Mouse (Mus musculus): ENCODE results near the gene Birc6.
A peak's percentile ranks its signal among the peaks of the same experiment; 100 is the strongest.
"Not testable (repeated sequence)": the region's sequence is repeated elsewhere in the genome, so short reads cannot be mapped to it uniquely, and the experiment has no call there.

Gene Birc6

GRCm38 (mm10) chr17:74701661-74702060, 173.6 kb downstream of the Birc6 start:
- ATAC-seq (ENCODE audit: insufficient number of reproducible peaks, low FRiP score, low TSS enrichment) = not testable (repeated sequence)

GRCm38 (mm10) chr17:74705480-74705879, 177.4 kb downstream of the Birc6 start:
- ATAC-seq (ENCODE audit: insufficient number of reproducible peaks, low FRiP score, low TSS enrichment) = no peak

DNA sequence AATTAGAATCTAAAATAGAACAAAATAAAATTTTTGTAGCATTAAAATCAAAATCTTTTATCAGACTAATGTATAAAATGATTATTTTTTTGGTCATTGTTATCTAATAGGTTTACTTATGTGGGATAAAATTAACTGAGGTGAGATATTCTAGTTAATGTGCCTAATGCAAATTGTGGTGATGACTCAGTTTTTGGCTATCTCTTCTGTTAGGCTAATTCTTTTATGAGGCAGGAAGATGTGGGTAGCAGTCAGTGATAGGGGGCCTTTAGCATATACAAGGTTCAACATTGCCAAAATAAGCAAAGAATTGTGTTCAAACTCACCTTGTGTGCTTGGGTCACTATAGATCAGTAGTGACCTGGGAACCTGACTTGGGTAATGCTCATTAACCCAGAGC, 178.5 kb downstream of the Birc6 start:
- ATAC-seq (ENCODE audit: insufficient number of reproducible peaks, low FRiP score, low TSS enrichment) = no peak

- no peak for ATAC-seq (ENCODE audit: insufficient number of reproducible peaks, low FRiP score, low TSS enrichment)
These were observed 179.6 kb downstream of the Birc6 start for GRCm38 (mm10) chr17:74707637-74708152.

- ATAC-seq (ENCODE audit: insufficient number of reproducible peaks, low FRiP score, low TSS enrichment) = no peak
These were observed 182.6 kb downstream of the Birc6 start for GRCm38 (mm10) chr17:74710731-74711130.

DNA sequence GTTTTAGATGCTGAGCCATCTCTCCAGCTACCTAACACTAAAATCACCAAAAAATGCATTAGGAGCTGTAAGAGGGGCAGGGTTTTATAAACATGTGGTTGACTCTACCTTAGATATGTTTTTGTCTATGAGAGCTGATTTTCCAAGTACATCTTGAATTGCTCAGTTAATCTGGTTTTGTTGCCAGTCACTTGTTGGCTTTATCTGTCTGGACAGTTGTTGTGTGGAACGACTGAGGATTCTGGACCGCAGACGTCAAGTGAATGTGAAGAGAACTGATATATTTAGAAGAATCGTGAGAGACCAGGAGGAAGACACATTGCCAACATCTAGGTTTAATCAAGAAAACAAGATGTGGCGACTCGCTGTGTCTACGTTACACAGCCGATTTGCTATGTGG, 183.5 kb downstream of the Birc6 start:
- ATAC-seq (ENCODE audit: insufficient number of reproducible peaks, low FRiP score, low TSS enrichment) = no peak

- ATAC-seq (ENCODE audit: insufficient number of reproducible peaks, low FRiP score, low TSS enrichment) = no peak
These were observed 187.0 kb downstream of the Birc6 start for GRCm38 (mm10) chr17:74715128-74715527.

DNA sequence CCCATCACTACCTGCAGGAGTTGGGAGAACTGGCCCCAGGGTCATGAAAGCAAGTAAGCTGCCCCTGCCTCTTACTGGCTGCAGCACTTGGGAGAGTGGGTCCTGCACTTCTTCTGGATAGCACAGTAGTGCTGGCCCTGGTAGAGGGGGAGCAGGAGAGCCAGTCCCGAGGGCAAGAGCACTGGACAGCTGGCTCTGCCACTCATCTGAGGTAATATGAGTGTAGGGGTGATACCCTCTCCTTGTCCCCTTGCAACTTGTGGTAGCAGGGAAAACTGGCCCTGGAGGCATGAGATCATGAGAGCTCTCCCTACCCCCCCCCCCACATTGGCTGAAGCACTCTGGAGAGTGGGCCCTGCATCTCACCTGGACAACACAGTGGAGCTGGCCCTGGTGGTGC, 187.6 kb downstream of the Birc6 start:
- ATAC-seq (ENCODE audit: insufficient number of reproducible peaks, low FRiP score, low TSS enrichment) = no peak

- ATAC-seq (ENCODE audit: insufficient number of reproducible peaks, low FRiP score, low TSS enrichment) = no peak
These were observed 188.5 kb downstream of the Birc6 start for GRCm38 (mm10) chr17:74716643-74717042.

- ATAC-seq (ENCODE audit: insufficient number of reproducible peaks, low FRiP score, low TSS enrichment) = peak; percentile 33; the same call in 1 of the 2 replicates
These were observed 189.1 kb downstream of the Birc6 start for GRCm38 (mm10) chr17:74717091-74717617.

DNA sequence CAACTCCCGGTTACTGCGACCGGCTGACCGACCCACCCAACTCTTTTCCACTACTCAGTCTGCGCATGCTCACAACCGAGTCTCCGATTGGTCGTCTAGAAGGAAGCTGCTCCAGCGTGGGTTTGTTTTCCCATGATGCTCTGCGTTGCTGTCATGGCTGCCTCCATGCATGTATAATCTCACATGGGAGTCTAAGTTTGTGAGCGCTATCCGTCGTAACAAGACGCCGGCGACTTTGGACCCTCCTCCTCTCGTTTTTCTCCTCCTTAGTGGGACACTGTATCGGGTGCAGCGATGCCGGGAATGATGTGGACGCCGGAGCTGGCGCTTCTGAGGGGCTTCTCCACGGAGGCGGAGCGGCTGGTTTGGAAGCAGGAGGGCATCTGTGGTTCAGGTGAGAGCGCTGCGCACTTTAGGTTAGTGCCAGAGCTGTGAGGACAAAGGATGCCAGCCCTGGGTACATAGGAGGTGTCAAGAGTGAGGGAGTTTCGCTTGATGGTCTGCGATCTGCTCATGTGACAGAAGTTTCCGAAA, 189.6 kb downstream of the Birc6 start, which contains the start of gene Ttc27:
Ttc27 (plus strand) TSS at position 115 of the 534 bp plus-strand sequence.
- ATAC-seq (ENCODE audit: insufficient number of reproducible peaks, low FRiP score, low TSS enrichment) = peak; percentile 95

- no peak for ATAC-seq (ENCODE audit: insufficient number of reproducible peaks, low FRiP score, low TSS enrichment)
These were observed 204.8 kb downstream of the Birc6 start for GRCm38 (mm10) chr17:74732872-74733271.

GRCm38 (mm10) chr17:74735392-74735791, 207.3 kb downstream of the Birc6 start:
- no peak for ATAC-seq (ENCODE audit: insufficient number of reproducible peaks, low FRiP score, low TSS enrichment)

- no peak for ATAC-seq (ENCODE audit: insufficient number of reproducible peaks, low FRiP score, low TSS enrichment)
These were observed 221.6 kb downstream of the Birc6 start for GRCm38 (mm10) chr17:74749659-74750058.

DNA sequence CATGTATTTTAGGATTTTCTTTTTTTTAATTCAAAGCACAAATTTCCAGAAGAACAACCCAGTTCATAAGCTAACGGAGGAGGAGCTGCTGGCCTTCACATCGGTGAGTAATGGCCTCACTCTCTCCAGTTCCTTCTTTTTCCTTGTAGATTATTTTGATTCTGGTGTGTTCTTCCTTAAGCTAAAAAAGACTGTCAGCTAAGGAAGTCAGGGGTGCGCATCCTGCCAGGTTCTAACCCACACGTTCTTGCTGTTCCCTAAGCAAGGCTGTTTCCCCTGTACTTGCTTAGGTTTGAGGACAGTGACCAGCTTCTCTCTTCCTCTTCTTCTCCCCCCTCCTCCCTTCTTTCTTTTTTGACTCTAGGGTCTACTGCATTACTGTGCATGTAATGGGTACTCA, 222.9 kb downstream of the Birc6 start:
- no peak for ATAC-seq (ENCODE audit: insufficient number of reproducible peaks, low FRiP score, low TSS enrichment)

All from cerebellum, adult (tissue).